Mouse (Mus musculus): ENCODE data around the gene Apc2.

DNA sequence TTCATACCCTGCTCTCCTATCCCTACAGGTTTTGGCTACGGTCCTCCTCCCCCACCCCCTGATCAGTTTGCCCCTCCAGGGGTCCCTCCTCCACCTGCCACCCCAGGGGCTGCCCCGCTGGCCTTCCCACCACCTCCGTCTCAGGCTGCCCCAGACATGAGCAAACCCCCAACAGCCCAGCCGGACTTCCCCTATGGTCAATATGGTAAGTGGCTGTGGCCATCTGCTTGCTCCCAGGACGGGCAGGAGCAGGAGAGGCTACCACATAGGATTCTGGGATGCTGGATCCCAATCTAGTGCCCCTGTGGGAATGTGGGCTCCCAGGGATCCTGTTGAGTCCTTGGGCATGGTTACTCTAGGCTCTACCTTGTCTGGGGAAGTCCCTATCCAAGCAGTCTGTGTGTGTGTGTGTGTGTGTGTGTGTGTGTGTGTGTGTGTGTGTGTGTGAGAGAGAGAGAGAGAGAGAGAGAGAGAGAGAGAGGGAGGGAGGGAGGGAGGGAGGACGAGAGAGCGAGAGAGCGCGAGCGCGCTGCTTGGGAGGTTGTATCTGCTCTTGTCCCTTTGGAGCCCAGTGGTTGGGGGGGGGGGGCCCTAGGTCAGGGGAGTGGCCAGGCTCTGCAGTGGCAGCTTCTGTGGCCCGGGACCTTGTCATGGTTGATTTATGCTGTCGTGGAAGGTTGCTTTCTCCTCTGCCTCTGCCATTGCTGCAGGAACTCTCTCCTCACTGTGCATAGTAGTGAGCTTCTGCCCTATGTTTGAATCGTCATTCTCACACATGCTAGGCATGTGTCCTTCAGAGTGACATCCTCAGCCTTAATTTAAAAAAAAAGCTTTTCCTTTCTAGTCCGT lies 10.3 kb upstream of the Apc2 start:
- TF ChIP-seq POLR2A (IDR thresholded peaks at IDR 0.05; ENCODE audit: borderline replicate concordance, low read depth, low read length) (no peak), CTCF (IDR thresholded peaks at IDR 0.05; ENCODE audit: low read depth, low read length) (no peak)

Measured in bone marrow macrophage, adult 2 months (primary cell).